Comparison of ENCODE assay signal across 14 mouse cellular contexts in the genomic region with DNA sequence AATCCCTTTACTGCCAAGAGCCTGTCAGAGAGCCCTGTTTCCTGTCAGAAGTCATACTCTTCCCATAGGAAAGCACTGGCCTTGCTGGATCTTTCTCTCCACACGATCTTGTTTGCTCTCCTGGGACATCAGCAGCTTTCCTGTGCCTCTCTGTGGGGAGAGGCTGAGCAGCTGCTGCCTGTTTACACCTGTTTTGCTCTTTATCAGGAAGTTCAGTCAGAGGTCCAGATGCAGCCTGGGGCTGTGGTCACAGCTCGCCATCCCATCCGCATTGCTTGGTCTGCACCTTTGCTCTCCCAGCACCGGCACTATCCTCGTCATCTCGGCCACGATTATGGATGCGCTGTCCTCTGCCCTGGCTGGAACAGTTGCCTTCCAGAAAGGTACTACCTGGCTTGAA.
DNase-seq lines count a peak whose midpoint lies in the region; ATAC-seq and TF ChIP-seq lines count a peak whose summit lies in the region.
"Had no signal": no experiment of that assay in that cellular context is flagged by ENCODE, and none has a peak within 500 bp of the region (broad histone marks: within the 10 kb centered on the region; RNA-seq: fewer than 3 reads in every experiment).

No protein-coding gene starts in this region.

- H3K4me1 ChIP-seq in intestine, embryonic 15.5 days (replicated peaks): peaks cover 21% of the 10 kb centered on the region
- peaks cover 7% of the 10 kb centered on the region for H3K4me1 ChIP-seq in intestine, postnatal 0 days (replicated peaks; ENCODE audit: control insufficient read depth, insufficient read depth, low read length)
- peaks cover 12 to 26% of the 10 kb centered on the region in 2 experiments for H3K4me1 ChIP-seq in ES-E14 (ENCODE audit: control insufficient read depth in 2 of 2, insufficient read depth in 2 of 2, low read length in 2 of 2, poor library complexity in 1 of 2)
- peaks cover 37% of the 10 kb centered on the region for H3K4me1 ChIP-seq in embryonic facial prominence, embryonic 15.5 days
- peaks cover 23% of the 10 kb centered on the region for H3K4me1 ChIP-seq in stomach, embryonic 16.5 days (ENCODE audit: control insufficient read depth, insufficient read depth, low read length)

- no peak for TF ChIP-seq CTCF in intestine, postnatal 0 days (IDR thresholded peaks at IDR 0.05; ENCODE audit: low read depth)

- no peaks in the 10 kb centered on the region for H3K27me3 ChIP-seq in intestine, embryonic 15.5 days (replicated peaks)
- H3K27me3 ChIP-seq in intestine, postnatal 0 days (replicated peaks; ENCODE audit: control insufficient read depth, insufficient read depth, low read length): no peaks in the 10 kb centered on the region
- H3K27me3 ChIP-seq in embryonic facial prominence, embryonic 15.5 days: no peaks in the 10 kb centered on the region
- no peaks in the 10 kb centered on the region for H3K27me3 ChIP-seq in stomach, embryonic 16.5 days (ENCODE audit: control insufficient read depth, insufficient read depth, low read length)
- H3K27me3 ChIP-seq: hindbrain, embryonic 15.5 days; midbrain, embryonic 15.5 days had no signal

- no peak for DNase-seq in ES-E14 (ENCODE audit: low read depth, low spot score)
- DNase-seq in gastrocnemius, adult 8-10 months (ENCODE audit: low spot score in 2 of 2): no peak
- DNase-seq in kidney, postnatal 10 days: no peak
- DNase-seq: cerebellum, adult 11-12 months; layer of hippocampus, adult 9-11 months; lung, embryonic 14.5 days; thymus, adult 18-20 months had no signal

- ATAC-seq in intestine, embryonic 15.5 days: no peak
- ATAC-seq in intestine, postnatal 0 days: no peak
- ATAC-seq in embryonic facial prominence, embryonic 15.5 days (ENCODE audit: insufficient number of reproducible peaks, low FRiP score, low TSS enrichment, low read depth): no peak
- ATAC-seq in stomach, embryonic 16.5 days (ENCODE audit: insufficient read depth, low FRiP score): no peak
- ATAC-seq: CD4-positive, CD25-positive, alpha-beta regulatory T cell, adult 4 months; midbrain, embryonic 15.5 days had no signal

- H3K4me2 ChIP-seq in intestine, embryonic 15.5 days (replicated peaks): no peak overlapping the region
- no peak overlapping the region for H3K4me2 ChIP-seq in intestine, postnatal 0 days (replicated peaks; ENCODE audit: low read depth)
- H3K4me2 ChIP-seq in embryonic facial prominence, embryonic 15.5 days (replicated peaks): no peak overlapping the region
- H3K4me2 ChIP-seq in stomach, embryonic 16.5 days (ENCODE audit: low read depth, low read length): no peak overlapping the region
- H3K4me2 ChIP-seq: hindbrain, embryonic 15.5 days; lung, embryonic 14.5 days; midbrain, embryonic 15.5 days had no signal

- H3K9ac ChIP-seq in intestine, embryonic 15.5 days: no peak overlapping the region
- H3K9ac ChIP-seq in intestine, postnatal 0 days (ENCODE audit: low read depth, low read length): no peak overlapping the region
- peak overlapping the region; percentile 37; the same call in 1 of the 2 replicates for H3K9ac ChIP-seq in ES-E14 (ENCODE audit: insufficient read depth, low read depth, low read length, poor library complexity, severe bottlenecking)
- H3K9ac ChIP-seq in embryonic facial prominence, embryonic 15.5 days: no peak overlapping the region
- no peak overlapping the region for H3K9ac ChIP-seq in stomach, embryonic 16.5 days (ENCODE audit: low read length)
- H3K9ac ChIP-seq: hindbrain, embryonic 15.5 days; lung, embryonic 14.5 days; midbrain, embryonic 15.5 days had no signal

- in situ Hi-C loops in ES-E14 (cut with MboI; ENCODE audit: low sequenced_read_pairs in 2 of 2, unreplicated experiment in 2 of 2): no loop called here

- WGBS in intestine, embryonic 15.5 days: 63% methylated on average over 8 of the region's 8 CpGs
- 55% methylated on average over 8 of the region's 8 CpGs for WGBS in intestine, postnatal 0 days
- 58% methylated on average over 8 of the region's 8 CpGs for WGBS in embryonic facial prominence, embryonic 15.5 days
- WGBS in stomach, embryonic 16.5 days: 66% methylated on average over 8 of the region's 8 CpGs

- H3K4me3 ChIP-seq in intestine, embryonic 15.5 days (replicated peaks): no peak overlapping the region
- H3K4me3 ChIP-seq in intestine, postnatal 0 days (ENCODE audit: low read depth, low read length): no peak overlapping the region
- peak overlapping the region in 1 of 2 experiments; percentile 29; a peak in 1 of 4 replicates for H3K4me3 ChIP-seq in ES-E14 (ENCODE audit: insufficient read depth in 1 of 2, low read depth in 1 of 2, low read length in 2 of 2, poor library complexity in 1 of 2, severe bottlenecking in 1 of 2)
- H3K4me3 ChIP-seq in embryonic facial prominence, embryonic 15.5 days (replicated peaks): no peak overlapping the region
- H3K4me3 ChIP-seq in stomach, embryonic 16.5 days (replicated peaks; ENCODE audit: low read length): no peak overlapping the region
- H3K4me3 ChIP-seq: hindbrain, embryonic 15.5 days; midbrain, embryonic 15.5 days had no signal

- H3K27ac ChIP-seq in intestine, embryonic 15.5 days: peak overlapping the region; percentile 33; the same call in 1 of the 2 replicates
- no peak overlapping the region for H3K27ac ChIP-seq in intestine, postnatal 0 days (ENCODE audit: low read depth, low read length)
- H3K27ac ChIP-seq in ES-E14 (ENCODE audit: insufficient read depth, low read depth, low read length, poor library complexity, severe bottlenecking): no peak overlapping the region
- H3K27ac ChIP-seq in embryonic facial prominence, embryonic 15.5 days (replicated peaks): peak overlapping the region; percentile 18; the same call in 1 of the 2 replicates
- H3K27ac ChIP-seq in stomach, embryonic 16.5 days (ENCODE audit: low read length): peak overlapping the region; percentile 39; the same call in 1 of the 2 replicates

- H3K9me3 ChIP-seq in intestine, embryonic 15.5 days: no peaks in the 10 kb centered on the region
- no peaks in the 10 kb centered on the region for H3K9me3 ChIP-seq in intestine, postnatal 0 days (ENCODE audit: control insufficient read depth)
- H3K9me3 ChIP-seq in ES-E14 (ENCODE audit: control insufficient read depth, insufficient read depth, low read depth, low read length): no peaks in the 10 kb centered on the region
- H3K9me3 ChIP-seq in embryonic facial prominence, embryonic 15.5 days (replicated peaks): no peaks in the 10 kb centered on the region
- no peaks in the 10 kb centered on the region for H3K9me3 ChIP-seq in stomach, embryonic 16.5 days (replicated peaks; ENCODE audit: control insufficient read depth, low read length)
- H3K9me3 ChIP-seq: hindbrain, embryonic 15.5 days; midbrain, embryonic 15.5 days had no signal

- H3K36me3 ChIP-seq in intestine, embryonic 15.5 days: no peaks in the 10 kb centered on the region
- no peaks in the 10 kb centered on the region for H3K36me3 ChIP-seq in intestine, postnatal 0 days (ENCODE audit: control insufficient read depth, insufficient read depth)
- no peaks in the 10 kb centered on the region for H3K36me3 ChIP-seq in ES-E14 (ENCODE audit: control insufficient read depth, insufficient read depth, low read length, poor library complexity, severe bottlenecking)
- H3K36me3 ChIP-seq in embryonic facial prominence, embryonic 15.5 days: no peaks in the 10 kb centered on the region
- no peaks in the 10 kb centered on the region for H3K36me3 ChIP-seq in stomach, embryonic 16.5 days (ENCODE audit: control insufficient read depth, insufficient read depth, low read length)
- H3K36me3 ChIP-seq: hindbrain, embryonic 15.5 days; midbrain, embryonic 15.5 days had no signal

TF ChIP-seq in ES-E14, 5 proteins besides CTCF, POLR2A, EP300 and RAD21:
- no peak for TF ChIP-seq CHD2 (IDR thresholded peaks at IDR 0.05; ENCODE audit: low read depth, low read length)
- no peak for TF ChIP-seq ZNF384 (IDR thresholded peaks at IDR 0.05; ENCODE audit: low read depth, low read length)
- no peak for TF ChIP-seq MAFK (IDR thresholded peaks at IDR 0.05; ENCODE audit: insufficient read depth, low read depth, low read length)
- TF ChIP-seq ZC3H11A (IDR thresholded peaks at IDR 0.05; ENCODE audit: borderline replicate concordance, low read depth, low read length): no peak
- no peak for TF ChIP-seq HCFC1 (IDR thresholded peaks at IDR 0.05; ENCODE audit: borderline replicate concordance, insufficient read depth, low read length)

Comparison
In these comparisons a context has a peak if more than half of its experiments do, and no peak if none do; other contexts are left out.
1. H3K27ac ChIP-seq: peak in intestine, embryonic 15.5 days (single experiment), embryonic facial prominence, embryonic 15.5 days (single experiment) and stomach, embryonic 16.5 days (single experiment); none in intestine, postnatal 0 days (single experiment) and ES-E14 (single experiment).